ENCODE assay signal across 7 mouse cellular contexts in genomic region chr9:61946623-61947401, GRCm38 (mm10). TPM values are rescaled to one million over a fixed set of nuclear protein-coding genes. Genes with fewer than 3 reads are reported as not detected.
DNase-seq lines count a peak whose midpoint lies in the region; ATAC-seq and TF ChIP-seq lines count a peak whose summit lies in the region.

Gene Kif23, minus strand, starts transcription at chr9:61946774.

- peak within 1 kb of the TSS; percentile 72 for H3K9ac ChIP-seq in embryonic facial prominence, embryonic 12.5 days
- H3K9ac ChIP-seq in limb, embryonic 12.5 days (replicated peaks): peak within 1 kb of the TSS; percentile 78
- peak within 1 kb of the TSS; percentile 39 for H3K9ac ChIP-seq in midbrain, embryonic 15.5 days

- peak; percentile 56 for TF ChIP-seq CTCF in kidney, adult 2 months (conservative IDR thresholded peaks at IDR 0.05; ENCODE audit: insufficient read depth, insufficient read length, low read depth, low read length)
- TF ChIP-seq CTCF in spleen, adult 2 months (IDR thresholded peaks at IDR 0.05; ENCODE audit: extremely low read depth, insufficient read depth, insufficient read length, insufficient replicate concordance): peak; percentile 76

- H3K27ac ChIP-seq in embryonic facial prominence, embryonic 12.5 days: peak within 1 kb of the TSS; percentile 84
- peak within 1 kb of the TSS; percentile 37 for H3K27ac ChIP-seq in kidney, adult 2 months (ENCODE audit: insufficient read depth, low read depth, low read length)
- peak within 1 kb of the TSS; percentile 84 for H3K27ac ChIP-seq in limb, embryonic 12.5 days
- peak within 1 kb of the TSS; percentile 65 for H3K27ac ChIP-seq in midbrain, embryonic 15.5 days
- peak within 1 kb of the TSS; percentile 4; the same call in 1 of the 2 replicates for H3K27ac ChIP-seq in spleen, adult 2 months (ENCODE audit: insufficient read depth, low read length)

- DNase-seq in adrenal gland, postnatal 25 days: peak; percentile 99
- DNase-seq in heart, adult 18-20 months: peak; percentile 97
- DNase-seq in kidney, adult 2 months: peak; percentile 97
- DNase-seq in spleen, adult 2 months (ENCODE audit: low read depth in 1 of 2, low spot score in 2 of 2): peak; percentile 88 to 97

- peak within 1 kb of the TSS; percentile 91 for H3K4me2 ChIP-seq in embryonic facial prominence, embryonic 12.5 days (replicated peaks)
- peak within 1 kb of the TSS; percentile 91 for H3K4me2 ChIP-seq in limb, embryonic 12.5 days
- peak within 1 kb of the TSS; percentile 96 for H3K4me2 ChIP-seq in midbrain, embryonic 15.5 days

- H3K9me3 ChIP-seq in embryonic facial prominence, embryonic 12.5 days: no peaks in the 10 kb centered on the region
- H3K9me3 ChIP-seq in limb, embryonic 12.5 days: no peaks in the 10 kb centered on the region
- H3K9me3 ChIP-seq in midbrain, embryonic 15.5 days: no peaks in the 10 kb centered on the region

- peak; percentile 86 for ATAC-seq in embryonic facial prominence, embryonic 12.5 days (ENCODE audit: insufficient number of reproducible peaks, insufficient read depth, low FRiP score, low TSS enrichment)
- peak; percentile 88 for ATAC-seq in limb, embryonic 12.5 days (ENCODE audit: insufficient number of reproducible peaks, insufficient read depth, low FRiP score, low TSS enrichment, low read depth)
- ATAC-seq in midbrain, embryonic 15.5 days (replicated peaks): peak; percentile 94

- H3K4me1 ChIP-seq in embryonic facial prominence, embryonic 12.5 days: peaks cover 15% of the 10 kb centered on the region; the same call in 1 of the 2 replicates
- H3K4me1 ChIP-seq in kidney, adult 2 months (ENCODE audit: control insufficient read depth, insufficient read depth, low read length): no peaks in the 10 kb centered on the region
- H3K4me1 ChIP-seq in limb, embryonic 12.5 days (replicated peaks): peaks cover 18% of the 10 kb centered on the region
- H3K4me1 ChIP-seq in midbrain, embryonic 15.5 days: peaks cover 12% of the 10 kb centered on the region
- H3K4me1 ChIP-seq in spleen, adult 2 months (ENCODE audit: control insufficient read depth, insufficient read depth, insufficient read length): no peaks in the 10 kb centered on the region; the same call in 1 of the 2 replicates

- TF ChIP-seq POLR2A in kidney, adult 2 months (IDR thresholded peaks at IDR 0.05; ENCODE audit: low read depth, low read length): no peak
- TF ChIP-seq POLR2A in spleen, adult 2 months (IDR thresholded peaks at IDR 0.05; ENCODE audit: low read depth, low read length): peak; percentile 8; the same call in 1 of the 2 replicates

- peaks cover 6% of the 10 kb centered on the region; the same call in 1 of the 2 replicates for H3K36me3 ChIP-seq in embryonic facial prominence, embryonic 12.5 days
- H3K36me3 ChIP-seq in kidney, adult 2 months (ENCODE audit: control insufficient read depth, insufficient read depth, low read length): no peaks in the 10 kb centered on the region
- H3K36me3 ChIP-seq in limb, embryonic 12.5 days: peaks cover 15% of the 10 kb centered on the region; the same call in 1 of the 2 replicates
- H3K36me3 ChIP-seq in midbrain, embryonic 15.5 days (replicated peaks): no peaks in the 10 kb centered on the region
- H3K36me3 ChIP-seq in spleen, adult 2 months (ENCODE audit: control insufficient read depth, insufficient read depth, low read length): no peaks in the 10 kb centered on the region

- H3K27me3 ChIP-seq in embryonic facial prominence, embryonic 12.5 days: no peaks in the 10 kb centered on the region
- H3K27me3 ChIP-seq in kidney, adult 2 months (replicated peaks; ENCODE audit: control insufficient read depth, insufficient read depth, low read length): no peaks in the 10 kb centered on the region
- no peaks in the 10 kb centered on the region for H3K27me3 ChIP-seq in limb, embryonic 12.5 days
- H3K27me3 ChIP-seq in midbrain, embryonic 15.5 days (replicated peaks): no peaks in the 10 kb centered on the region
- no peaks in the 10 kb centered on the region for H3K27me3 ChIP-seq in spleen, adult 2 months (ENCODE audit: control insufficient read depth, insufficient read depth, low read length)

- peak within 1 kb of the TSS; percentile 81 for H3K4me3 ChIP-seq in embryonic facial prominence, embryonic 12.5 days
- peak within 1 kb of the TSS; percentile 53 for H3K4me3 ChIP-seq in kidney, adult 2 months (ENCODE audit: insufficient read depth, low read depth, low read length)
- peak within 1 kb of the TSS; percentile 77 for H3K4me3 ChIP-seq in limb, embryonic 12.5 days (replicated peaks)
- peak within 1 kb of the TSS; percentile 63 for H3K4me3 ChIP-seq in midbrain, embryonic 15.5 days
- peak within 1 kb of the TSS; percentile 81 for H3K4me3 ChIP-seq in spleen, adult 2 months (ENCODE audit: extremely low read depth, insufficient read depth, insufficient read length)

- 1% methylated on average over 37 of the region's 44 CpGs for WGBS in embryonic facial prominence, embryonic 12.5 days
- WGBS in kidney, adult 2 months: under 1% methylated on average over 43 of the region's 44 CpGs
- WGBS in limb, embryonic 12.5 days: under 1% methylated on average over 44 of the region's 44 CpGs
- WGBS in midbrain, embryonic 15.5 days: under 1% methylated on average over 44 of the region's 44 CpGs
- WGBS in spleen, adult 2 months: under 1% methylated on average over 44 of the region's 44 CpGs

RNA-seq across cellular contexts. Expression of gene Kif23, which starts in this region (rescaled TPM):
- total RNA-seq in adrenal gland, postnatal 25 days (2021): 12.0 and 13.8 TPM in 2 replicates
- polyA plus RNA-seq in embryonic facial prominence, embryonic 12.5 days (2016; fragmentation: Nextera tagmentation; extraction: Ambion mirVana): 110 and 112 TPM in 2 replicates
- 1 to 10 TPM; 1.2 to 3.1 TPM for total RNA-seq in heart, adult 18-20 months (2021)
- 1.1 and 1.4 TPM in 2 replicates for polyA plus RNA-seq in kidney, adult 2 months (2012; rRNA removed)
- polyA plus RNA-seq in limb, embryonic 12.5 days (2016; fragmentation: Nextera tagmentation; extraction: Ambion mirVana): 121 TPM in 2 replicates
- polyA plus RNA-seq in midbrain, embryonic 15.5 days (2015; fragmentation: Nextera tagmentation; extraction: Ambion mirVana): 16.2 and 16.9 TPM in 2 replicates
- 4.6 and 4.7 TPM in 2 replicates for polyA plus RNA-seq in spleen, adult 2 months (2012; rRNA removed)

Comparison
In these comparisons a context has a peak if more than half of its experiments do, and no peak if none do; other contexts are left out.
1. Peak in every context shown above with its lines: DNase-seq, ATAC-seq, H3K4me3 ChIP-seq and H3K27ac ChIP-seq.
2. H3K27ac ChIP-seq: peak in every context shown above with its lines; median percentile 84 in embryonic facial prominence, embryonic 12.5 days; 84 in limb, embryonic 12.5 days; 65 in midbrain, embryonic 15.5 days; 37 in kidney, adult 2 months; 4 in spleen, adult 2 months.